Mouse (Mus musculus) liver, adult 2 months (tissue): ENCODE data around the gene 1700109H08Rik. TPM values are rescaled to one million over a fixed set of nuclear protein-coding genes. Genes with fewer than 3 reads are reported as not detected.
A peak's percentile ranks its signal among the peaks of the same experiment; 100 is the strongest.

Source experiments
- DNase-seq: peaks from one replicate; pipeline ENCODE4 v3.0.0-alpha.2; 2011; ENCODE audit warnings: low read depth, low spot score; ENCODE audit errors: extremely low read depth
- H3K27ac ChIP-seq: fragments of 200-500 bp; replicated peaks from 2 replicates; pipeline ENCODE4 v1.5.1; 2012; ENCODE audit warnings: low read depth, mild to moderate bottlenecking, control low read depth, inconsistent platforms, low read length; ENCODE audit not compliant: insufficient read depth
- H3K27me3 ChIP-seq: fragments of 200-500 bp; 2 replicates; pipeline ENCODE4 v1.6.1; 2012; ENCODE audit warnings: mild to moderate bottlenecking, moderate library complexity, low read length, inconsistent platforms; ENCODE audit not compliant: control insufficient read depth, insufficient read depth
- H3K36me3 ChIP-seq: fragments of 200-500 bp; 2 replicates; pipeline ENCODE4 v1.6.1; 2012; ENCODE audit warnings: low read length, inconsistent platforms; ENCODE audit not compliant: control insufficient read depth, insufficient read depth
- H3K4me1 ChIP-seq: fragments of 200-500 bp; 2 replicates; pipeline ENCODE4 v1.6.1; 2011; ENCODE audit warnings: low read length; ENCODE audit not compliant: control insufficient read depth, insufficient read depth
- H3K4me3 ChIP-seq: fragments of 200-500 bp; 2 replicates; pipeline ENCODE4 v1.5.1; 2011; ENCODE audit warnings: low read depth, mild to moderate bottlenecking, control low read depth, low read length, moderate library complexity; ENCODE audit not compliant: insufficient read depth
- H3K79me2 ChIP-seq: fragments of 200-500 bp; 2 replicates; pipeline ENCODE4 v1.6.1; 2012; ENCODE audit warnings: inconsistent platforms, mild to moderate bottlenecking, low read length, moderate library complexity; ENCODE audit not compliant: control insufficient read depth, insufficient read depth
- H3K9ac ChIP-seq: fragments of 200-500 bp; 2 replicates; pipeline ENCODE4 v1.6.1; 2012; ENCODE audit warnings: low read depth, mild to moderate bottlenecking, control low read depth, inconsistent platforms, low read length
- CTCF ChIP-seq: fragments of 200-500 bp; IDR thresholded peaks from 2 replicates; pipeline ENCODE4 v1.5.1; 2011; ENCODE audit warnings: low read depth, low read length, control low read depth
- POLR2A ChIP-seq: fragments of 200-500 bp; IDR thresholded peaks from 2 replicates; pipeline ENCODE4 v1.6.1; 2011; ENCODE audit warnings: low read length, control low read depth; ENCODE audit not compliant: insufficient read depth; ENCODE audit errors: extremely low read depth
- WGBS: fragments of 180-500 bp; shearing (Covaris S2); methylation state at CpG from one replicate; pipeline ENCODE4 v1.1.7; 2018; 5-methylcytosine and 5-hydroxymethylcytosine counted together
- polyA plus RNA-seq: library from polyadenylated mRNA; depleted of rRNA; stranded (reverse); fragments of >200 nt; gene quantifications from 2 replicates; pipeline ENCODE4 v1.2.3, GENCODE M21; 2012; rRNA removed
- total RNA-seq: library from RNA; depleted of rRNA; stranded (reverse); fragments of >200 nt; gene quantifications from 2 replicates; pipeline ENCODE4 v1.2.3, GENCODE M21; 2014; rRNA removed

1700109H08Rik gene
- total and polyA plus RNA-seq, 2 experiments, result 0.93 to 1.8 TPM

- TF ChIP-seq CTCF (no peak), POLR2A (no peak)
These were observed 60.9 kb downstream of the 1700109H08Rik start for GRCm38 (mm10) chr5:3632285-3632684.

GRCm38 (mm10) chr5:3633315-3633714 lies 61.9 kb downstream of the 1700109H08Rik start:
- Histone ChIP-seq H3K27me3 (no peaks in the 10 kb centered on the region), H3K36me3 (peaks cover 45% of the 10 kb centered on the region), H3K79me2 (no peaks in the 10 kb centered on the region), H3K9ac (no peak overlapping the region), H3K4me1 (no peaks in the 10 kb centered on the region), H3K27ac (no peak overlapping the region), H3K4me3 (no peak overlapping the region)
- TF ChIP-seq CTCF (no peak), POLR2A (no peak)
- no peak for DNase-seq
- WGBS, result 96% methylated on average over 13 of the region's 13 CpGs

More at GRCm38 (mm10) chr5:3632285-3632684, 60.9 kb downstream of the 1700109H08Rik start:
- Histone ChIP-seq H3K4me3 (no peak overlapping the region), H3K4me1 (no peaks in the 10 kb centered on the region), H3K9ac (no peak overlapping the region), H3K27me3 (no peaks in the 10 kb centered on the region), H3K36me3 (peaks cover 49% of the 10 kb centered on the region), H3K27ac (no peak overlapping the region), H3K79me2 (no peaks in the 10 kb centered on the region)
- no peak for DNase-seq
- WGBS, result 94% methylated on average over 5 of the region's 5 CpGs

- H3K79me2 ChIP-seq, result no peaks in the 10 kb centered on the region
- DNase-seq, result no peak
- 81% methylated on average over 4 of the region's 4 CpGs for WGBS
- no peaks in the 10 kb centered on the region for H3K4me1 ChIP-seq
- no peaks in the 10 kb centered on the region for H3K27me3 ChIP-seq
- H3K27ac ChIP-seq, result no peak overlapping the region
- H3K4me3 ChIP-seq, result no peak overlapping the region
- TF ChIP-seq POLR2A (no peak), CTCF (peak; percentile 39; the same call in 1 of the 2 replicates)
- peaks cover 43% of the 10 kb centered on the region for H3K36me3 ChIP-seq
- H3K9ac ChIP-seq, result no peak overlapping the region
These were observed 62.6 kb downstream of the 1700109H08Rik start for GRCm38 (mm10) chr5:3633951-3634350.

Other genes starting within 250 kb of the 1700109H08Rik start
- gene Cdk6, start 230.1 kb upstream of the 1700109H08Rik start, total RNA-seq, result 9.1 and 9.9 TPM in 2 replicates
- 4.6 and 6.1 TPM in 2 replicates for gene Cdk6, start 230.1 kb upstream of the 1700109H08Rik start, polyA plus RNA-seq
- 9.0 and 10.9 TPM in 2 replicates for gene Fam133b, start 27.7 kb upstream of the 1700109H08Rik start, total RNA-seq
- 2.3 and 3.0 TPM in 2 replicates for gene Fam133b, start 27.7 kb upstream of the 1700109H08Rik start, polyA plus RNA-seq
- 20.5 and 21.6 TPM in 2 replicates for gene Pex1, start 24.5 kb downstream of the 1700109H08Rik start, total RNA-seq
- 8.8 and 9.0 TPM in 2 replicates for gene Pex1, start 24.5 kb downstream of the 1700109H08Rik start, polyA plus RNA-seq
- 6.5 and 7.9 TPM in 2 replicates for gene Rbm48, start 25.0 kb downstream of the 1700109H08Rik start, total RNA-seq
- 2.2 and 2.9 TPM in 2 replicates for gene Rbm48, start 25.0 kb downstream of the 1700109H08Rik start, polyA plus RNA-seq
- not detected in 2 replicates for gene Tmbim7, start 79.6 kb downstream of the 1700109H08Rik start, total RNA-seq
- not detected in 2 replicates for gene Tmbim7, start 79.6 kb downstream of the 1700109H08Rik start, polyA plus RNA-seq
- 59.3 and 63.5 TPM in 2 replicates for gene Gatad1, start 85.6 kb downstream of the 1700109H08Rik start, total RNA-seq
- gene Gatad1, start 85.6 kb downstream of the 1700109H08Rik start, polyA plus RNA-seq, result 33.5 and 41.0 TPM in 2 replicates
- 15.9 and 16.0 TPM in 2 replicates for gene Ankib1, start 231.4 kb downstream of the 1700109H08Rik start, total RNA-seq
- gene Ankib1, start 231.4 kb downstream of the 1700109H08Rik start, polyA plus RNA-seq, result 4.0 and 4.4 TPM in 2 replicates
- gene Krit1, start 231.6 kb downstream of the 1700109H08Rik start, total RNA-seq, result 15.0 and 16.0 TPM in 2 replicates
- 3.1 and 4.3 TPM in 2 replicates for gene Krit1, start 231.6 kb downstream of the 1700109H08Rik start, polyA plus RNA-seq